In genomic region chr19:30289721-30290120, GRCm38 (mm10) we compare ENCODE assay signal across 34 mouse cellular contexts. TPM values are rescaled to one million over a fixed set of nuclear protein-coding genes. Genes with fewer than 3 reads are reported as not detected.
DNase-seq lines count a peak whose midpoint lies in the region; ATAC-seq and TF ChIP-seq lines count a peak whose summit lies in the region.
"Had no signal": no experiment of that assay in that cellular context is flagged by ENCODE, and none has a peak within 500 bp of the region (broad histone marks: within the 10 kb centered on the region; RNA-seq: fewer than 3 reads in every experiment).

No protein-coding gene starts in this region.

- H3K4me2 ChIP-seq in kidney, embryonic 15.5 days, result no peak overlapping the region
- H3K4me2 ChIP-seq: embryonic facial prominence, embryonic 13.5 days; forebrain, embryonic 13.5 days; heart, embryonic 11.5 days; hindbrain, embryonic 12.5 days; hindbrain, embryonic 15.5 days had no signal

- peak; percentile 8 for DNase-seq in kidney, adult 2 months
- DNase-seq in kidney, adult 11 months, result no peak
- DNase-seq in kidney, postnatal 36 days, result peak; percentile 4 to 13
- DNase-seq in testis, postnatal 14 days (ENCODE audit: low spot score), result peak; percentile 23
- DNase-seq in testis, postnatal 10 days (ENCODE audit: low spot score), result no peak
- no peak for DNase-seq in cerebellum, postnatal 4 days (ENCODE audit: low spot score in 2 of 2)
- DNase-seq: adrenal gland, postnatal 10 days; cerebellum, adult 11 months; cerebellum, adult 2 months; cerebellum, adult 9-11 months; cerebellum, postnatal 25 days; embryo, embryonic 11 days; gastrocnemius, postnatal 10 days; gastrocnemius, postnatal 36 days; heart, adult 2 months had no signal

- no peak overlapping the region for H3K4me3 ChIP-seq in kidney, adult 2 months (ENCODE audit: insufficient read depth, low read depth, low read length)
- H3K4me3 ChIP-seq in kidney, embryonic 15.5 days (replicated peaks), result no peak overlapping the region
- H3K4me3 ChIP-seq: embryonic facial prominence, embryonic 10.5 days; embryonic facial prominence, embryonic 13.5 days; erythroblast, embryonic 14.5 days; forebrain, embryonic 10.5 days; forebrain, embryonic 13.5 days; heart, adult 2 months; hindbrain, embryonic 12.5 days; hindbrain, embryonic 15.5 days had no signal

- 45% methylated on average over 4 of the region's 4 CpGs for WGBS in kidney, adult 2 months
- WGBS in kidney, embryonic 15.5 days, result 51% methylated on average over 4 of the region's 4 CpGs

- TF ChIP-seq POLR2A in kidney, adult 2 months (IDR thresholded peaks at IDR 0.05; ENCODE audit: low read depth, low read length), result no peak

- H3K27ac ChIP-seq in kidney, adult 2 months (ENCODE audit: insufficient read depth, low read depth, low read length), result no peak overlapping the region
- no peak overlapping the region for H3K27ac ChIP-seq in kidney, embryonic 15.5 days
- H3K27ac ChIP-seq: embryonic facial prominence, embryonic 10.5 days; embryonic facial prominence, embryonic 13.5 days; forebrain, embryonic 10.5 days; forebrain, embryonic 13.5 days; heart, adult 2 months; hindbrain, embryonic 12.5 days; hindbrain, embryonic 15.5 days had no signal

- no peaks in the 10 kb centered on the region for H3K4me1 ChIP-seq in kidney, adult 2 months (ENCODE audit: control insufficient read depth, insufficient read depth, low read length)
- H3K4me1 ChIP-seq in kidney, embryonic 15.5 days, result 0 out of 2 replicates have a peak, but pooled peaks cover 1% of the 10 kb centered on the region
- H3K4me1 ChIP-seq: embryonic facial prominence, embryonic 10.5 days; forebrain, embryonic 10.5 days; forebrain, embryonic 13.5 days; hindbrain, embryonic 12.5 days; hindbrain, embryonic 15.5 days had no signal

- H3K9ac ChIP-seq in kidney, embryonic 15.5 days, result no peak overlapping the region
- H3K9ac ChIP-seq: embryonic facial prominence, embryonic 13.5 days; forebrain, embryonic 13.5 days; hindbrain, embryonic 12.5 days; hindbrain, embryonic 15.5 days had no signal

- no peaks in the 10 kb centered on the region for H3K27me3 ChIP-seq in kidney, adult 2 months (replicated peaks; ENCODE audit: control insufficient read depth, insufficient read depth, low read length)
- H3K27me3 ChIP-seq in kidney, embryonic 15.5 days, result 0 out of 2 replicates have a peak, but pooled peaks cover 13% of the 10 kb centered on the region
- H3K27me3 ChIP-seq: embryonic facial prominence, embryonic 13.5 days; forebrain, embryonic 13.5 days; hindbrain, embryonic 12.5 days; hindbrain, embryonic 15.5 days had no signal

- TF ChIP-seq CTCF in kidney, adult 2 months (conservative IDR thresholded peaks at IDR 0.05; ENCODE audit: insufficient read depth, insufficient read length, low read depth, low read length), result no peak

- ATAC-seq in kidney, embryonic 15.5 days (replicated peaks; ENCODE audit: low FRiP score), result no peak
- no peak for ATAC-seq in erythroid progenitor cell, adult 5-6 weeks (replicated peaks; ENCODE audit: low FRiP score, poor library complexity, severe bottlenecking)
- ATAC-seq: forebrain, embryonic 13.5 days; forebrain, embryonic 16.5 days had no signal

- no peaks in the 10 kb centered on the region for H3K9me3 ChIP-seq in kidney, embryonic 15.5 days (replicated peaks)
- H3K9me3 ChIP-seq: embryonic facial prominence, embryonic 10.5 days; embryonic facial prominence, embryonic 13.5 days; forebrain, embryonic 10.5 days; forebrain, embryonic 13.5 days; hindbrain, embryonic 12.5 days; hindbrain, embryonic 15.5 days had no signal

- no peaks in the 10 kb centered on the region for H3K36me3 ChIP-seq in kidney, adult 2 months (ENCODE audit: control insufficient read depth, insufficient read depth, low read length)
- H3K36me3 ChIP-seq in kidney, embryonic 15.5 days, result no peaks in the 10 kb centered on the region
- H3K36me3 ChIP-seq: embryonic facial prominence, embryonic 10.5 days; embryonic facial prominence, embryonic 13.5 days; forebrain, embryonic 10.5 days; hindbrain, embryonic 12.5 days; hindbrain, embryonic 15.5 days had no signal

RNA-seq across cellular contexts. Expression of gene Mbl2, which starts 57.0 kb away (rescaled TPM):
- polyA plus RNA-seq in kidney, adult 2 months (2012; rRNA removed), result 0.59 and 0.73 TPM in 2 replicates
- polyA plus RNA-seq in kidney, embryonic 15.5 days (2015; fragmentation: Nextera tagmentation; extraction: Ambion mirVana), result not detected in 2 replicates
- not detected in 2 replicates for total RNA-seq in erythroid progenitor cell, adult 5-6 weeks (2015; ENCODE audit: low replicate concordance)
- total RNA-seq in erythroid progenitor cell, adult 5-6 weeks (2017; ENCODE audit: low replicate concordance), result not detected in 2 replicates
- total RNA-seq: adrenal gland, adult 18-20 months; gastrocnemius, postnatal 10 days; gastrocnemius, postnatal 36 days; granulocyte monocyte progenitor cell, adult 5-6 weeks; heart, adult 2 months; heart, postnatal 25 days; hematopoietic stem cell, adult 5-6 weeks; MEL had no signal
- polyA plus RNA-seq: cortical plate, adult 2 months; embryonic facial prominence, embryonic 10.5 days; embryonic facial prominence, embryonic 13.5 days; forebrain, embryonic 10.5 days; forebrain, embryonic 13.5 days; forebrain, embryonic 16.5 days; heart, adult 2 months; heart, embryonic 11.5 days; heart, embryonic 14.5 days; heart, postnatal 0 days; hindbrain, embryonic 12.5 days had no signal

Comparison
In these comparisons a context has a peak if more than half of its experiments do, and no peak if none do; other contexts are left out.
1. DNase-seq: peak in kidney, adult 2 months (single experiment), kidney, postnatal 36 days (2 of 2) and testis, postnatal 14 days (single experiment); none in kidney, adult 11 months (single experiment), testis, postnatal 10 days (single experiment) and cerebellum, postnatal 4 days (0 of 2).